Mouse (Mus musculus) spleen, adult 2 months (tissue): ENCODE results near the gene Tbc1d9b.

Experiments
- CTCF ChIP-seq: fragments of 200-500 bp; IDR thresholded peaks from 2 replicates; pipeline ENCODE4 v1.5.1; 2011; ENCODE audit warnings: mild to moderate bottlenecking, inconsistent platforms; ENCODE audit not compliant: insufficient read depth, insufficient read length, insufficient replicate concordance; ENCODE audit errors: extremely low read depth
- POLR2A ChIP-seq: fragments of 200-500 bp; IDR thresholded peaks from 2 replicates; pipeline ENCODE4 v1.6.1; 2011; ENCODE audit warnings: low read depth, low read length, inconsistent platforms

GRCm38 (mm10) chr11:50134136-50134859 lies 3.1 kb downstream of the Tbc1d9b start:
- TF ChIP-seq CTCF, result no peak
- no peak for TF ChIP-seq POLR2A
